Mouse (Mus musculus): ENCODE results near the gene Ung. TPM values are rescaled to one million over a fixed set of nuclear protein-coding genes. Genes with fewer than 3 reads are reported as not detected.

Gene Ung
- 13.8 and 15.5 TPM in 2 replicates for total RNA-seq (2014; rRNA removed)
- 13.8 and 14.0 TPM in 2 replicates for polyA plus RNA-seq (2015; fragmentation: Nextera tagmentation; extraction: Ambion mirVana)

DNA sequence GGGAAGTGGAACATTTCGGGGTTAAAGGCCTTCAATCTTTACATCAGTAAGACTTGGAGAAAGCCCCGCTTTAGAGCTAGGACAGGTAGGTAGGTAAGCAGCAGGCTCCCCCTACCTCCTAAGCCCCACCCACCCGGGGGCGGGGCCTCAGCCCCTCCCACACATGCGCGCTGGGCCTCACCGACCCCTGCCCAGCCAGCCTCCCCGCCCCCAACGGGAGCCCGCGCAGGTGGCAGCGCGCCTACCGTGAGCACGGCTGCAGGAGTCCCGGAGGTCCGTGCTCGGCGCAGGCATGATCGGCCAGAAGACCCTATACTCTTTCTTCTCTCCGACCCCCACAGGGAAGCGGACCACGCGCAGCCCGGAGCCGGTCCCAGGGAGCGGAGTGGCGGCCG lies at the start of gene Ung:
Ung (plus strand) TSS at position 176 of the 395 bp plus-strand sequence.
- Histone ChIP-seq H3K9me3 (ENCODE audit: low read length) (no peaks in the 10 kb centered on the region), H3K36me3 (ENCODE audit: insufficient read depth, low read length) (no peaks in the 10 kb centered on the region), H3K27me3 (ENCODE audit: insufficient read depth, low read length) (no peaks in the 10 kb centered on the region), H3K4me1 (ENCODE audit: insufficient read depth, low read length) (no peaks in the 10 kb centered on the region; the same call in 1 of the 2 replicates), H3K9ac (replicated peaks; ENCODE audit: low read length) (peak within 1 kb of the TSS; percentile 52), H3K27ac (peak within 1 kb of the TSS; percentile 56; the same call in 1 of the 2 replicates), H3K4me2 (ENCODE audit: low read depth, low read length) (peak within 1 kb of the TSS; percentile 98), H3K4me3 (ENCODE audit: low read length) (peak within 1 kb of the TSS; percentile 80)
- DNase-seq (ENCODE audit: low spot score): peak; percentile 81
- ATAC-seq: peak; percentile 35
- under 1% methylated on average over 29 of the region's 29 CpGs for WGBS
- no peak for TF ChIP-seq CTCF (IDR thresholded peaks at IDR 0.05; ENCODE audit: low read depth)

DNA sequence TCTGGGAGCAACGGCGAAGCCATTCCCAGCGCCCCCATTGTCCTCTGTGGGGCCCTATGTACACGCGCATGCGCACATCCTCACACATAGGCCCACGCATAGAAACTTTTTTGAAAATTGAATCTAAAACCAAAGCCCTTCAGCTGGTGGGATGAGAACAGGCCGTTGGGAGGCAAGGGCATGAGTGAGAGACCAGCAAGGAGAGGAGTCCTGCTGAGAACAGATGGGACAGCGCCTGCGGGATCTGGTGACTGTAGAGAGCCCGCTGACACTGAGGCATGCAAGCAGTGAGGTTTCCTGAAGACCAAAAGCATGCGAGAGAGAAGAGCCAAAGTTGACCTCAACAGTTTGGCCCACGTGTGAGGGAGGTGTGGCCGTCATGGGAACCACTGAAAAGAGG lies 44.7 kb upstream of the Ung start:
- TF ChIP-seq CTCF (IDR thresholded peaks at IDR 0.05; ENCODE audit: low read depth): no peak
- 81% methylated on average over 14 of the region's 14 CpGs for WGBS

DNA sequence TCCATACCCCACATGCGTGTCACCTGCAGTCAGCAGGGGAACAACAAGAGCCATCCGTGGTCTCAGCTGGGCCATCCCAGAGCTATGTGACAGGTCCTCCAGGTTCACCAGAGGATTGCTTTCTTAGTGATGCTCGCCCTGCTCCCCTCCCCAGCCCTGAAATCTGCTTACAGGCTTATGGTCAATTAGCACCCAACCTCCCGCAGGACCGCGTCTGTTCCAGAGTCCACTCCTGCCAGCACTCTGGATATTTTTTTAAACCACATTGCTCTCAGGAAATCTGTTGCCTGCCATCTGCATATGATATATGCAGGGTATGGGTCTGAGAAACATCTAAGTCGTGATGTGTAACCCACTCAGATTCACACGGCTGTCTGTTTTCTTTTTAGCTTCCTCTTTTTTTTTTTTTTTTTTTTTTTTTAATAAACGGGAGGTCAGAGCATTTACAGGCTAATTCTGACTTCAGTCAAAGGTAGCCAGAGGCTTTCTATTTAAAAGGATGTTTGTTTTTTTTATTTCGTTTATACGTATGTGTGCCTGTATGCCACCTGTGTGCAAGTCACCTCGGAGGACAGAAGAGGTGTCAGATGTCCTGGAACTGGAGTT lies 42.2 kb upstream of the Ung start:
- no peak overlapping the region for H3K4me2 ChIP-seq (ENCODE audit: low read depth, low read length)
- WGBS: 60% methylated on average over 12 of the region's 12 CpGs
- DNase-seq (ENCODE audit: low spot score): peak; percentile 19

More for the DNA sequence above, 44.7 kb upstream of the Ung start:
- Histone ChIP-seq H3K27me3 (ENCODE audit: insufficient read depth, low read length) (no peaks in the 10 kb centered on the region), H3K27ac (no peak overlapping the region), H3K4me1 (ENCODE audit: insufficient read depth, low read length) (no peaks in the 10 kb centered on the region), H3K4me2 (ENCODE audit: low read depth, low read length) (no peak overlapping the region), H3K36me3 (ENCODE audit: insufficient read depth, low read length) (no peaks in the 10 kb centered on the region), H3K9me3 (ENCODE audit: low read length) (no peaks in the 10 kb centered on the region), H3K4me3 (ENCODE audit: low read length) (no peak overlapping the region), H3K9ac (replicated peaks; ENCODE audit: low read length) (no peak overlapping the region)
- no peak for ATAC-seq
- DNase-seq (ENCODE audit: low spot score): no peak

DNA sequence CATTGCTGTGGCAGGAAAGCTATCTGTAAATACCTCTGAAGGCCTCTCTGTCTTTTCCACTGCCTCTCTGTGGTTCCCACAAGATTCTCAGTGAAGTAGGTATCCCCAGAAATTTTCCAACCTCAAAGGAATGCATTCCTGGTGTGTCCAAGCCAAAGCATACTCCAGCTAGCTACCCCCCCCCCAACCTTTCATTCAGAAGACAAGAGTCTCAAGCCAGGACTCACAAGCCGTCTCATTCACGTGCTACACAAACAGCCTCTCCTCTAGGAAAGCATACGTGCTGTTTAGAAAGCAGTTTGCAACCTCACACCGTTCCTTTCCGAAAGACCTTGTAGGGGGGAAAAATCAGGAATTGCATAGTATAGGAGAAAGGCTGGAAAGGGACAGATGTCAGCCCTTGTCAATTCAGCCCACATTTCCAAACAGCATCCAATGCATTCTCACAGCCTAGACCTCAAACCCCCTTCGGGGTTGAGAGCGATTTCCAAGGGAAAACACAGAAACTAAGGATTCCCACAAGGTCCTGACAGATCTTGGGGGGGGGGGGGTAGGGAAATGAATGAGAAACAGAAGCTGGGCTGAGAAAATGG lies 39.7 kb upstream of the Ung start:
- Histone ChIP-seq H3K9me3 (ENCODE audit: low read length) (no peaks in the 10 kb centered on the region), H3K27ac (peak overlapping the region; percentile 91), H3K36me3 (ENCODE audit: insufficient read depth, low read length) (no peaks in the 10 kb centered on the region), H3K9ac (replicated peaks; ENCODE audit: low read length) (peak overlapping the region; percentile 87), H3K27me3 (ENCODE audit: insufficient read depth, low read length) (no peaks in the 10 kb centered on the region), H3K4me1 (ENCODE audit: insufficient read depth, low read length) (no peaks in the 10 kb centered on the region), H3K4me3 (ENCODE audit: low read length) (peak overlapping the region; percentile 67), H3K4me2 (ENCODE audit: low read depth, low read length) (peak overlapping the region; percentile 63)
- 4% methylated on average over 7 of the region's 7 CpGs for WGBS
- DNase-seq (ENCODE audit: low spot score) (peak; percentile 33), ATAC-seq (no peak)
- TF ChIP-seq CTCF (IDR thresholded peaks at IDR 0.05; ENCODE audit: low read depth): no peak

More for the DNA sequence above, 42.2 kb upstream of the Ung start:
- no peak for TF ChIP-seq CTCF (IDR thresholded peaks at IDR 0.05; ENCODE audit: low read depth)
- H3K27ac ChIP-seq: no peak overlapping the region
- H3K4me3 ChIP-seq (ENCODE audit: low read length): no peak overlapping the region
- no peaks in the 10 kb centered on the region for H3K4me1 ChIP-seq (ENCODE audit: insufficient read depth, low read length)
- H3K36me3 ChIP-seq (ENCODE audit: insufficient read depth, low read length): no peaks in the 10 kb centered on the region
- no peak overlapping the region for H3K9ac ChIP-seq (replicated peaks; ENCODE audit: low read length)
- no peaks in the 10 kb centered on the region for H3K9me3 ChIP-seq (ENCODE audit: low read length)
- no peaks in the 10 kb centered on the region for H3K27me3 ChIP-seq (ENCODE audit: insufficient read depth, low read length)
- no peak for ATAC-seq

DNA sequence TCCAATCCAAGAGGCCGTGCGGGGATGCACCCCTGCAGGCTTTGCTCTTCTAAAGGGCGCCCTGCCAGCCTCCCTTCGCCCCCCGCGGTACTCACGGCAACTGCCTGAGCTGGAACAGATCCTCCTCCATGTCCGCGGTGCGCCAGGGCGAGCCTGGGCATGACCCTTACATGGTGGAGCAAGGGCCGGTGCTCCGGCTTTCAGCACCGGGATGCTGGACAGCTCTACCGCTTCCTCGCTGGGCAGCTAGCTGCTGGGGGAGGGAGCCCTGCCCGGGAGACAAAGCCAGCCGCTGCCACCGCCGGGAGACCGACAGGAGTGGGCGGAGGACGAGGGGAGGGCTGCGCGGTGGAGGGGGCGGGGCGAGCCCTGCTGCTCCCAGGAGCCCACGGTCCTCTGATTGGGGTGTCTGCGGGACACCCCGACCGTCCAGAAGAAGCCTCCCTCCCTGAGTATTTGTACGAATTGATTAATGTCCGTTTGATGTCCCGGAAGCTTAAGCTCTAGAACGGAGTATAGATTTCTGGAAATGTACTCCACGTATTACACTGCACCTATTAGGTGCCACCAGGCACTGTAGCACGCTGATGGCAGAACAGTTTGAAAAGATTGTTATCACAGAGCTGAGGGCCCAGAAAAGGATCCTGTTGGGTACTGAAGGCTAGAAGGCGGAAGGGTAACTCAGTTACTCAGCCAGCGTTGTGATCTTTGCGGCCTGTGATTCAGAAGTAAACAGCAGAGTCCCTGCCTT lies 39.0 kb upstream of the Ung start, which contains the start of gene Svop:
Svop (minus strand) TSS at position 514 of the 751 bp plus-strand sequence.
- TF ChIP-seq CTCF (IDR thresholded peaks at IDR 0.05; ENCODE audit: low read depth): 0 out of 2 replicates have a peak, but pooled peaks have one; percentile 11
- Histone ChIP-seq H3K9ac (replicated peaks; ENCODE audit: low read length) (peak within 1 kb of the TSS; percentile 87), H3K27ac (peak within 1 kb of the TSS; percentile 91), H3K36me3 (ENCODE audit: insufficient read depth, low read length) (no peaks in the 10 kb centered on the region), H3K9me3 (ENCODE audit: low read length) (no peaks in the 10 kb centered on the region), H3K27me3 (ENCODE audit: insufficient read depth, low read length) (no peaks in the 10 kb centered on the region), H3K4me2 (ENCODE audit: low read depth, low read length) (peak within 1 kb of the TSS; percentile 63), H3K4me1 (ENCODE audit: insufficient read depth, low read length) (no peaks in the 10 kb centered on the region), H3K4me3 (ENCODE audit: low read length) (peak within 1 kb of the TSS; percentile 67)
- DNase-seq (ENCODE audit: low spot score) (peak; percentile 82), ATAC-seq (peak; percentile 88)
- 3% methylated on average over 40 of the region's 40 CpGs for WGBS

DNA sequence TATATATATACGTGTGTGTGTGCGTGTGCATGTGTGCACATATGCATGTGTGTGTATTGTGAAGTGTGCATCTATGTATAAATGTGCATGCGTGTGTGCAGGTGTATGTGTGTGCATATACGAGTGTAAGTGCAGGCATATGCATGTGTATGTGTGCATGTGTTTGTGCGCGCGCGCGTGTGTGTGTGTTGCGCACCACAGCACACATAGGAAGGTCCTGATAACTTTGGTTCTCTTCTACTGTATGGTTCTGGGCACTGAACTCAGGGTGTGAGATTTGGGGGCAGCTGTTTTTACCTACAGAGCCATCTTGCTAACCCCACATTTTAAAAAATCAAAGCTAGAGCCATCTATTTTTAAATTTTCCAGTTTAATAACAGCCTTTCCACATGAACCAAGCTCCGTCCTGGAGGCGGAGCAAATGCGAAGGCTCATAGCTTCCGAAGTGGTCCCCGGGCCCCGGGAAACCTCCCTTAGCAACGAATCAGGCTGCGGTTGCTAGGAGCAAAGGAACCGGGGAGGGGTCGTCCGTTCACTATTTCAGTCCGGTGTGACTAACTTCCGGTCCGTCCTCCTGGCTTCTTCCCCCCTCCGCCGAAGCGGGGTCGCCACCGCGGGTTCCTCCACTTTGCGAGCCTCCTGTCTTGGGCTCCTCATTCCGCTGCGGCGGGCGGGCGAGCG lies 30.3 kb upstream of the Ung start:
- Histone ChIP-seq H3K9ac (replicated peaks; ENCODE audit: low read length) (peak overlapping the region; percentile 89), H3K4me2 (ENCODE audit: low read depth, low read length) (peak overlapping the region; percentile 94), H3K27me3 (ENCODE audit: insufficient read depth, low read length) (no peaks in the 10 kb centered on the region), H3K27ac (peak overlapping the region; percentile 74; the same call in 1 of the 2 replicates), H3K4me3 (ENCODE audit: low read length) (peak overlapping the region; percentile 75), H3K4me1 (ENCODE audit: insufficient read depth, low read length) (peaks cover 12% of the 10 kb centered on the region), H3K36me3 (ENCODE audit: insufficient read depth, low read length) (0 out of 2 replicates have a peak, but pooled peaks cover 2% of the 10 kb centered on the region), H3K9me3 (ENCODE audit: low read length) (no peaks in the 10 kb centered on the region)
- TF ChIP-seq CTCF (IDR thresholded peaks at IDR 0.05; ENCODE audit: low read depth): no peak
- DNase-seq (ENCODE audit: low spot score): peak; percentile 97
- ATAC-seq: peak; percentile 94
- 8% methylated on average over 36 of the region's 37 CpGs for WGBS
